Mouse (Mus musculus) ES-Bruce4 (cell line): Measurements from ENCODE around the gene Ndufa13.

Experiments used
- CTCF ChIP-seq: IDR thresholded peaks from one replicate; pipeline ENCODE4 v1.8.1; 2011; ENCODE audit warnings: low read depth, low read length
- EP300 ChIP-seq: IDR thresholded peaks from 2 replicates; pipeline ENCODE4 v1.6.1; 2011; ENCODE audit warnings: low read depth, low read length; ENCODE audit not compliant: insufficient read depth
- POLR2A ChIP-seq: IDR thresholded peaks from one replicate; pipeline ENCODE4 v1.8.1; 2011; ENCODE audit warnings: low read length; ENCODE audit not compliant: insufficient read depth

DNA sequence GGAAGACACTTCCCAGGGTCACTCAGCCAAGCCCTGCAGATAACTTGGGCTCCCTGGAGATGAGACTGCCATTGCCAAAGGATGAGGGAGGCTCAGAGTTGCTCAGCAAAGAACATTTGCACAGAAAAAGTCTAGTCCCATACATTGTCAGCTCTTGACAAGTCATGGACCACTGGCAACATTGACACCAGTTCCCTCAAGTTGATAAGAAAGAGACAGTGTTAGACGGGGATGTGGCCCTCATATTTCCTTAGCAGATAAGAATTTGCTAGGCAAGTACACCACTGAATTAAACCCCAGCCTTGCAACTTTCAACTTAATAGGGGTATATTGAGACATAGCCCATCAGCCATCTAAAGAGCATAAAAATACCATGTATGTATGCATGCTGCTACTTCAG, 21.6 kb upstream of the Ndufa13 start:
- TF ChIP-seq POLR2A (no peak), EP300 (no peak), CTCF (no peak)
